Mouse (Mus musculus): Measurements from ENCODE around the gene Olfm2.
A peak's percentile ranks its signal among the peaks of the same experiment; 100 is the strongest.

GRCm38 (mm10) chr9:20668065-20668464 is 78.1 kb downstream of the Olfm2 start:
- TF ChIP-seq CTCF (IDR thresholded peaks at IDR 0.05; ENCODE audit: extremely low read depth, insufficient read depth, low read length): no peak
- peak; percentile 11; the same call in 1 of the 2 replicates for TF ChIP-seq POLR2A (IDR thresholded peaks at IDR 0.05; ENCODE audit: extremely low read depth, insufficient read depth, low read length)

Measured in cortical plate, adult 2 months (tissue).